Mouse (Mus musculus) heart, adult 10 weeks (tissue): Measurements from ENCODE around the gene Tlk2. TPM values are rescaled to one million over a fixed set of nuclear protein-coding genes. Genes with fewer than 3 reads are reported as not detected.

Experiments
- polyA plus RNA-seq: library from polyadenylated mRNA; stranded (reverse); fragments of 350-450 nt; fragmentation: Illumina TruSeq; extraction: RNeasy Lipid Tissue Mini Kit (QIAGEN cat#74804); gene quantifications from one replicate; pipeline ENCODE4 v1.2.3, GENCODE M21; 2014; ENCODE audit warnings: low read depth, low replicate concordance

The Tlk2 gene
- 30.5 TPM for polyA plus RNA-seq

DNA sequence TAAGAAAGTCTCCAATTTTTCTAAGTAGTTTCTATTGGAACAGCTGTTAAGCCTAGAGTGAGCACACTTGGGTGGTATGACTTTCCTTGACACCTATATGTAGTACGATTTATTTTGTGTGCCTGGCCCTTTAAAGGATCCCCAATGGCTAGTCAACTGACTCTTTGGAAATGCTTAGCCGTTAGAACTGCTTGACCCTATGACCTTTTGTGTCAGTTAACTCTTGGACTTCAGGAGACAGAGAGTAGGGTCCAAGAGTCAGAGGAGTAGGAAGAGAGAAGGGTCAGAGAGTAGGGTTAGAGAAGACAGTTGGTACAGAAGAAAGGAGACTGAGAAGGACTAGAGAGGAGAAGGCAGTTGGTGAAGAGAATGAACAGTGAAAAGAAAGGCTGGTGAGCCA, at the start of gene Tlk2:
Gene Tlk2 (plus strand): TSS at position 292 of the 400 bp plus-strand sequence.

GRCm38 (mm10) chr11:105146593-105146992, 32.0 kb upstream of the Tlk2 start, which contains the start of gene Gm10842:
Gm10842 (plus strand) TSS chr11:105146893.

DNA sequence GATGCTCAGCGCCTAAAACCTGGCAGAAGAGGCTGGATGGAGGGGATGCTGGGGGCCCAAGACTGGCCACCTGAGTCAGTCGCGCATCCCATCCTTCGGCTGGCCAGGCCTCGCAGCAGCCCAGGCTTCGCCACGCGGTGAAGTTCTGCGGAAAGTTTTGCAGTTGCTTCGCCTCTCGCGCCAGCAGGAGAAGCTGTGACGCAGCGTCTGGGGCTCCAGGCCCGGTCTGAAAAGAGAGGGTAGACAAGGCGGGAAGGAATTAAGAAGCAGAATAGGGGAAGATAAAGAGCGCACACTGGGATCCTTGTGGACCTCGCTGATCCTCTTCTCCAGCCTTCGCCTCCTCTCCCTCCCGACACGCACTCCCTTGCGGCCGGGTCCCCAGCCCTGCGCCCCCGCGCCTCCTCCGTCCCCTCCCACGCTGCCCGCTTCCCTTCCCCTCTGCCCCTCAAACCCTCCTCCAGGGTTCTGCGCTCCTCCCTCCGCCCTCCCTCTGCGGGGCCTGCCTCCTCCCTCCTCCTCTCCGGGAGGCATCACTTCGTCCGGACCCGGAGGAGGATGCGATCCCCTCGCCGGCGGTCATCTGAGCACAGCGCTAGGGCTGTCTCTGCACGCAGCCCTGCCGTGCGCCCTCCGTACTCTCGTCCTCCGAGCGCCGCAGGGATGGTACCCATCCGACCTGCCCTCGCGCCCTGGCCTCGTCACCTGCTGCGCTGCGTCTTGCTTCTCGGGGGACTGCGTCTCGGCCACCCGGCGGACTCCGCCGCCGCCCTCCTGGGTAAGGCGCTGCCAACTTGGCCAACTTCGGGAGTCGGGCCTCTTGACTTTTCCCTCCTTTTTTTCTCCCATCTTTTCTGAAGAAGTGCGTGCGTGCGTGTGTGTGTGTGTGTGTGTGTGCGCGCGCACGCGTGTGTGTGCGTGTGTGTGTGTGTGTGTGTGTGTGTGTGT, 113.8 kb downstream of the Tlk2 start, which contains the start of gene Mrc2:
Gene Mrc2 (plus strand): TSS at position 520 of the 948 bp plus-strand sequence.

Other genes with a start within 250 kb of the Tlk2 start
- gene Efcab3, start 115.2 kb upstream of the Tlk2 start, polyA plus RNA-seq = not detected
- gene Mettl2, start 52.4 kb upstream of the Tlk2 start, polyA plus RNA-seq = 12.8 TPM
- not detected for gene Gm10842, start 31.9 kb upstream of the Tlk2 start, polyA plus RNA-seq
- gene Mrc2, start 113.8 kb downstream of the Tlk2 start, polyA plus RNA-seq = 10.8 TPM